Mouse (Mus musculus) splenic B cell, adult 2 months (primary cell): ENCODE data around the gene Zan.
A peak's percentile ranks its signal among the peaks of the same experiment; 100 is the strongest.

Experiments
- DNase-seq: peaks from one replicate; pipeline ENCODE4 v3.0.0-alpha.2; 2011; ENCODE audit warnings: low read depth, low spot score
- H3K27me3 ChIP-seq: 2 replicates; pipeline ENCODE4 v1.6.1; 2012; ENCODE audit warnings: mild to moderate bottlenecking, low read length, moderate library complexity, mixed read lengths; ENCODE audit not compliant: control insufficient read depth, poor library complexity, insufficient read depth, severe bottlenecking
- H3K36me3 ChIP-seq: 2 replicates; pipeline ENCODE4 v1.6.1; 2012; ENCODE audit warnings: mild to moderate bottlenecking, low read length, moderate library complexity, mixed read lengths; ENCODE audit not compliant: control insufficient read depth, poor library complexity, insufficient read depth, severe bottlenecking

Zan gene

GRCm38 (mm10) chr5:137369665-137370064, 107.2 kb downstream of the Zan start:
- DNase-seq, result no peak
- H3K27me3 ChIP-seq, result no peaks in the 10 kb centered on the region
- H3K36me3 ChIP-seq, result no peaks in the 10 kb centered on the region

- Histone ChIP-seq H3K36me3 (no peaks in the 10 kb centered on the region), H3K27me3 (no peaks in the 10 kb centered on the region)
- peak; percentile 30 for DNase-seq
Observed at GRCm38 (mm10) chr5:137358382-137358781, 118.5 kb downstream of the Zan start.

- Histone ChIP-seq H3K27me3 (peaks cover 2% of the 10 kb centered on the region), H3K36me3 (no peaks in the 10 kb centered on the region)
- no peak for DNase-seq
Observed at GRCm38 (mm10) chr5:137354091-137354490, 122.8 kb downstream of the Zan start.

GRCm38 (mm10) chr5:137352011-137352975, 124.6 kb downstream of the Zan start:
- no peaks in the 10 kb centered on the region for H3K36me3 ChIP-seq
- no peak for DNase-seq
- peaks cover 2% of the 10 kb centered on the region for H3K27me3 ChIP-seq

GRCm38 (mm10) chr5:137351394-137351793, 125.5 kb downstream of the Zan start:
- Histone ChIP-seq H3K36me3 (no peaks in the 10 kb centered on the region), H3K27me3 (peaks cover 2% of the 10 kb centered on the region)
- DNase-seq, result no peak

GRCm38 (mm10) chr5:137351058-137351380, 125.8 kb downstream of the Zan start:
- DNase-seq, result no peak
- Histone ChIP-seq H3K36me3 (no peaks in the 10 kb centered on the region), H3K27me3 (peaks cover 2% of the 10 kb centered on the region)

- DNase-seq, result no peak
Observed at GRCm38 (mm10) chr5:137350205-137351057, 126.4 kb downstream of the Zan start.

GRCm38 (mm10) chr5:137349384-137350204, 127.3 kb downstream of the Zan start, which contains the start of gene Ephb4:
Gene Ephb4, plus strand, starts transcription at chr5:137350109.
- Histone ChIP-seq H3K36me3 (no peaks in the 10 kb centered on the region), H3K27me3 (peaks cover 2% of the 10 kb centered on the region)
- DNase-seq, result no peak

More at GRCm38 (mm10) chr5:137350205-137351057, 126.4 kb downstream of the Zan start:
- peaks cover 2% of the 10 kb centered on the region for H3K27me3 ChIP-seq
- H3K36me3 ChIP-seq, result no peaks in the 10 kb centered on the region

- no peaks in the 10 kb centered on the region for H3K36me3 ChIP-seq
- no peak for DNase-seq
- peaks cover 2% of the 10 kb centered on the region for H3K27me3 ChIP-seq
Observed at GRCm38 (mm10) chr5:137348482-137349383, 128.1 kb downstream of the Zan start.

GRCm38 (mm10) chr5:137347856-137348255, 129.0 kb downstream of the Zan start:
- peaks cover 2% of the 10 kb centered on the region for H3K27me3 ChIP-seq
- DNase-seq, result no peak
- H3K36me3 ChIP-seq, result no peaks in the 10 kb centered on the region

GRCm38 (mm10) chr5:137346983-137347382, 129.9 kb downstream of the Zan start:
- DNase-seq, result no peak
- H3K27me3 ChIP-seq, result no peaks in the 10 kb centered on the region; the same call in none of the 2 replicates
- H3K36me3 ChIP-seq, result no peaks in the 10 kb centered on the region

- Histone ChIP-seq H3K36me3 (no peaks in the 10 kb centered on the region), H3K27me3 (no peaks in the 10 kb centered on the region; the same call in none of the 2 replicates)
- DNase-seq, result no peak
Observed at GRCm38 (mm10) chr5:137346388-137346787, 130.5 kb downstream of the Zan start.

GRCm38 (mm10) chr5:137345821-137346220, 131.0 kb downstream of the Zan start:
- DNase-seq, result no peak
- Histone ChIP-seq H3K27me3 (no peaks in the 10 kb centered on the region; the same call in none of the 2 replicates), H3K36me3 (no peaks in the 10 kb centered on the region)
